Mouse (Mus musculus) embryonic fibroblast, embryonic 13.5 days (primary cell): Measurements from ENCODE around the gene Klhl36.

Experiments used
- CTCF ChIP-seq: IDR thresholded peaks from 2 replicates; pipeline ENCODE4 v1.5.1; 2011; ENCODE audit warnings: mild to moderate bottlenecking, control low read depth, low read length, moderate library complexity, borderline replicate concordance; ENCODE audit not compliant: insufficient read depth
- POLR2A ChIP-seq: IDR thresholded peaks from 2 replicates; pipeline ENCODE4 v1.6.1; 2011; ENCODE audit warnings: low read depth, mild to moderate bottlenecking, control low read depth, low read length, moderate library complexity

DNA sequence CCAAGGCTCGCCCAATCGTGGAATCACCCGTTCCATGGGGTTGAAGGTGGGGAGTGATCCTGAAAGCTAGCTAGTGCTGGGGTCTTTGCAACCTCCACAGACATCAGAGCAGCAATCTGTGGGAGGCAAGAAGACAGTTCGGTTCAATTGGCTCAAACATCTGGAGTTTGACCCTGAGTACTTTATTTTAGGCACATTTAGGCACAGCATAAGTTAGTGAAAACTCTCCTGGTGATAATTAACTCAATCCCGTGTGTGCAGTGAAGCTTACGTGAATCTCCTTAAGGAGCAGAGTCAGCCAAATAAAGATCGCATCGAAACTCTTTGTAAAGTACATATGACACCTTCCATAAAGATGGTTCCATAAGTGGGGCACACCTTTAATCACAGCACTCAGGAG, 19.9 kb downstream of the Klhl36 start:
- TF ChIP-seq CTCF: no peak
- no peak for TF ChIP-seq POLR2A
